Mouse (Mus musculus) thymus, adult 2 months (tissue): ENCODE data around the gene Vmn2r34. TPM values are rescaled to one million over a fixed set of nuclear protein-coding genes. Genes with fewer than 3 reads are reported as not detected.
"Not testable (repeated sequence)": the region's sequence is repeated elsewhere in the genome, so short reads cannot be mapped to it uniquely, and the experiment has no call there.

Source experiments
- DNase-seq: peaks from one replicate; pipeline ENCODE4 v3.0.0; 2021
- H3K27ac ChIP-seq: fragments of 200-500 bp; 2 replicates; pipeline ENCODE4 v1.5.1; 2012; ENCODE audit warnings: low read length, control low read depth; ENCODE audit not compliant: control insufficient read depth, insufficient read depth
- H3K27me3 ChIP-seq: fragments of 200-500 bp; 2 replicates; pipeline ENCODE4 v1.6.1; 2012; ENCODE audit warnings: mild to moderate bottlenecking, low read length, moderate library complexity, mixed read lengths; ENCODE audit not compliant: control insufficient read depth, insufficient read depth
- H3K36me3 ChIP-seq: fragments of 200-500 bp; 2 replicates; pipeline ENCODE4 v1.6.1; 2012; ENCODE audit warnings: mild to moderate bottlenecking, low read length, moderate library complexity; ENCODE audit not compliant: control insufficient read depth, insufficient read depth
- H3K4me1 ChIP-seq: fragments of 200-500 bp; replicated peaks from 2 replicates; pipeline ENCODE4 v1.6.1; 2012; ENCODE audit warnings: low read length; ENCODE audit not compliant: control insufficient read depth, insufficient read depth
- H3K4me3 ChIP-seq: fragments of 200-500 bp; 2 replicates; pipeline ENCODE4 v1.5.1; 2012; ENCODE audit warnings: mild to moderate bottlenecking, low read length, control low read depth, moderate library complexity; ENCODE audit not compliant: control insufficient read depth, insufficient read depth
- WGBS: fragments of 180-500 bp; shearing (Covaris S2); methylation state at CpG from one replicate; pipeline ENCODE4 v1.1.7; 2018; 5-methylcytosine and 5-hydroxymethylcytosine counted together
- polyA plus RNA-seq: library from polyadenylated mRNA; depleted of rRNA; stranded (reverse); fragments of >200 nt; gene quantifications from 2 replicates; pipeline ENCODE4 v1.2.3, GENCODE M21; 2012; rRNA removed

Vmn2r34 gene
- polyA plus RNA-seq, result not detected in 2 replicates

DNA sequence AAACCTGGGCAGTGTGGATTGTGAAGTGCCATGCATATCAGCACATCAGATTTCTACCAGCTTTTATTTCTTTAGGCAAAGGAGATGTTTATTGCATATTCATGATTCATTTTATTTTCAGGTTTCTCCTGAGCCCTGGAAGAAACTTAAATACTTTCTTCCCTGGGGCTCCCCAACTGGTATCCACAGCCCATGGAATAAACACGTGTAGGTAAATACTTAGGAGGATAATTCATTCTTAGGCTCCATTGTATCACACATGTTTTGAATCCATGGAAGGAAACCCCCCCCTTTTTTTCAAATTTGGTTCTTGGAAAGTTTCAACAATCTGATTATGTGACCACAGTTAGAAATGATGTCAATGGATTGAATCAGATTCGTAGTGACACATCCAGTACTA, at the start of gene Vmn2r34:
TSS of gene Vmn2r34 (minus strand) at position 101 of the 400 bp plus-strand sequence.
- not testable (repeated sequence) for H3K4me3 ChIP-seq, DNase-seq, H3K27ac ChIP-seq, H3K27me3 ChIP-seq, H3K4me1 ChIP-seq, H3K36me3 ChIP-seq
- WGBS, result 68% methylated on average over 2 of the region's 2 CpGs

DNA sequence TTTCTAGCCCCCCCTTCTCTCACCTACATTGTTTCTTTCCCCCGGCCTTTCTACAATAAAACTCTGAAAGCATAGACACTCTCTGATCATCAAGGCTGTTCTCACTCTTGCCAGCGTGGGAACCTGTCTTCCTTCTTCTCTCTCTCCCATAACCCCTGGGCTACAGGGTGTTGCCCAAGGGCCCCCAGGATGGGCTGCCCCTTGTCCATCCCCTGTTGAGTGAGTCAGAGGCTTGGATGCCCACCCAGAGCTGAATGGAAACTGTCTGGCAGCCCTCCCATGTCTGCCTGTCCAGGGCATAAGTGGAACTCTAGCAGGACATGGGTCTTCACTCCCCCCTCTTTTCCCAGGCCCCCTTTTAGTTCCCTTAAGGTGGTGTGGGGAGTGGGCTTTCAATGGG, 15.3 kb downstream of the Vmn2r34 start:
- not testable (repeated sequence) for H3K4me1 ChIP-seq, H3K4me3 ChIP-seq, H3K27ac ChIP-seq, H3K27me3 ChIP-seq, H3K36me3 ChIP-seq, DNase-seq
- WGBS, result 79% methylated on average over 2 of the region's 2 CpGs

Other genes with a start within 250 kb of the Vmn2r34 start
- not detected in 2 replicates for gene Vmn2r32, start 209.5 kb downstream of the Vmn2r34 start, polyA plus RNA-seq
- not detected in 2 replicates for gene Vmn2r33, start 122.7 kb downstream of the Vmn2r34 start, polyA plus RNA-seq
- not detected in 2 replicates for gene Vmn2r35, start 130.4 kb upstream of the Vmn2r34 start, polyA plus RNA-seq
- not detected in 2 replicates for gene Vmn2r36, start 213.0 kb upstream of the Vmn2r34 start, polyA plus RNA-seq